Mouse (Mus musculus) embryonic facial prominence, embryonic 11.5 days (tissue): ENCODE results near the gene Pcx. TPM values are rescaled to one million over a fixed set of nuclear protein-coding genes. Genes with fewer than 3 reads are reported as not detected.

ENCODE experiments used
- ATAC-seq: fragments of 200-750 bp; cut with Nextera tagmentation; replicated peaks from 2 replicates; pipeline ENCODE4 v1.8.0; 2017; ENCODE audit warnings: low read depth; ENCODE audit not compliant: insufficient number of reproducible peaks, low FRiP score, low TSS enrichment
- DNase-seq: peaks from one replicate; pipeline ENCODE4 v3.0.0-alpha.2; 2015; ENCODE audit warnings: low spot score
- H3K27ac ChIP-seq: fragments of 300-500 bp; sonication (generic); replicated peaks from 2 replicates; pipeline ENCODE4 v1.5.1; 2014; ENCODE audit warnings: mild to moderate bottlenecking, low read depth, low read length, control low read depth
- H3K27me3 ChIP-seq: fragments of 300-500 bp; sonication (generic); 2 replicates; pipeline ENCODE4 v1.6.1; 2014; ENCODE audit warnings: mild to moderate bottlenecking, low read length, moderate library complexity, mixed read lengths; ENCODE audit not compliant: control insufficient read depth, insufficient read depth
- H3K36me3 ChIP-seq: fragments of 300-500 bp; sonication (generic); replicated peaks from 2 replicates; pipeline ENCODE4 v1.6.1; 2014; ENCODE audit warnings: low read depth, mild to moderate bottlenecking, low read length, moderate library complexity, mixed read lengths; ENCODE audit not compliant: control insufficient read depth, insufficient read depth
- H3K4me1 ChIP-seq: fragments of 300-500 bp; sonication (generic); 2 replicates; pipeline ENCODE4 v1.6.1; 2014; ENCODE audit warnings: low read length, mixed read lengths; ENCODE audit not compliant: control insufficient read depth, insufficient read depth
- H3K4me2 ChIP-seq: fragments of 300-500 bp; sonication (generic); 2 replicates; pipeline ENCODE4 v1.6.1; 2014; ENCODE audit warnings: low read depth, mild to moderate bottlenecking, control low read depth, low read length, moderate library complexity
- H3K4me3 ChIP-seq: fragments of 300-500 bp; sonication (generic); 2 replicates; pipeline ENCODE4 v1.5.1; 2014; ENCODE audit warnings: low read depth, low read length, control low read depth
- H3K9ac ChIP-seq: fragments of 300-500 bp; sonication (generic); replicated peaks from 2 replicates; pipeline ENCODE4 v1.6.1; 2014; ENCODE audit warnings: mild to moderate bottlenecking, control low read depth, low read length
- H3K9me3 ChIP-seq: fragments of 300-500 bp; sonication (generic); replicated peaks from 2 replicates; pipeline ENCODE4 v1.6.1; 2016; ENCODE audit warnings: mild to moderate bottlenecking, low read length, inconsistent platforms, mixed read lengths; ENCODE audit not compliant: control insufficient read depth
- WGBS: fragments of 180-500 bp; shearing (Covaris S2); extraction: QIAGEN DNeasy Blood & Tissue Kit; methylation state at CpG from one replicate; pipeline ENCODE4 v1.1.7; 2014; 5-methylcytosine and 5-hydroxymethylcytosine counted together
- polyA plus RNA-seq: library from polyadenylated mRNA; unstranded; fragments of >200 nt; fragmentation: Nextera tagmentation; extraction: Ambion mirVana; gene quantifications from 2 replicates; pipeline ENCODE4 v1.2.1, GENCODE M21; 2014

The Pcx gene
- polyA plus RNA-seq, 1 experiment from 2014 or later, result 15.4 TPM

DNA sequence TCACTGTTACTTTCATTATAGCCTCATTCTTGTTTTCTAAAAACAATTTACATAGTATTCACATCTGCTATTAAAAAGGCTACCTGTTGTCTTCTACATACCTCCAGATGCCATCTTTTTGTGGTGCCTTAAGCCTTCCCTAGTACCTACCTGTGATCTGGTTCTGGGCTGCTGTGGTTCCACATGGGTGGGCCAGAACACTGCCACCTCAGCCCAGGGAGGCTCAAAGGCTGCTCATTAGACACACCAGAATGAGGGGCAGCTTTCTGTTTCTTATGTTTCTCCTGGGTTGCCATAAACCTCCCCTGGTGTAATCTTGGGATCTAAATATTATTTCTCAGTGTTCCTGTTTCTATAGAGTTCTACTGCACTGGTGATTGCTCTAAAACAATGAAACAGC is 31.8 kb downstream of the Pcx start:
- no peak for DNase-seq
- Histone ChIP-seq H3K27me3 (no peaks in the 10 kb centered on the region), H3K4me2 (no peak overlapping the region), H3K27ac (no peak overlapping the region), H3K4me1 (no peaks in the 10 kb centered on the region), H3K4me3 (no peak overlapping the region), H3K36me3 (no peaks in the 10 kb centered on the region), H3K9ac (no peak overlapping the region), H3K9me3 (no peaks in the 10 kb centered on the region)
- no peak for ATAC-seq

DNA sequence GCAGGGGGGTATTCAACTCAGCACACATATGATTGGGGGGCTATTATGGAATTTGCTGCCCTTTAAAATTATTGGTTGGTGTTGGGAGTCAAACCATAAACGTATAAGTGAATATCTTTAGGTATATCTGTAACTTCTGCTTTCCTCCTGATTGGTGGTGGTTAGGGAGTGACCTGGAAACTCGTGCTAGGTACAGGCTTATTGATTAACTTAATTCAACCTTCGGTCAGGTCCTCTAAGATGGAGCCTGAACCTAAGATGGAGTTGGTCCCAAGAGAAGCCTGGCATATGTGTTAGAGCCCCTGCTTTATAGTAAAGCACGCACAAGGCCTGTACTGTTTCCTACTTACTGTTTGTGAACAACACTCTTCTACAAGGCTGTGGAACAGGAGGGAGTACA is 34.8 kb downstream of the Pcx start:
- H3K36me3 ChIP-seq, result no peaks in the 10 kb centered on the region
- H3K9me3 ChIP-seq, result no peaks in the 10 kb centered on the region
- no peak overlapping the region for H3K4me2 ChIP-seq
- H3K4me3 ChIP-seq, result no peak overlapping the region
- no peak overlapping the region for H3K9ac ChIP-seq
- no peaks in the 10 kb centered on the region for H3K4me1 ChIP-seq
- no peaks in the 10 kb centered on the region for H3K27me3 ChIP-seq
- DNase-seq, result no peak
- 82% methylated on average over 4 of the region's 4 CpGs for WGBS
- ATAC-seq, result no peak
- no peak overlapping the region for H3K27ac ChIP-seq

DNA sequence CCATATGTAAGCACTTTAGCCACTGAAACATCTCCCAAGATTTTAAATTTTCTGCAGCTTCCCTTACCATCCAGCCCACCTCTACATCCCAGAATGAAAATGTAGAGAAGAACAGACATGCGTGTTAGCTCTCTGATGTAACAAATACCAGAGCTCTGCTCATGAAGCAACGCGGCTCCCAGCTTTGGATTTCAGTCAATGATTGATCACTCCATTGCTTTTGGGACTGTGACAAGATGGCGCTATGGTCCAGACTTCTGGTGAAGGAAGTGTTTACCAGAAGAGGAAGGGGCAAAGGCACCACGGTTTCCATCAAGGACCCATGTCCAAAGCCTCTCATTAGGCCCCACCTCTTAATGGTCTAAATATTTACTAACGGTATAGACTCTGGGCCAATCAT is 35.6 kb downstream of the Pcx start:
- Histone ChIP-seq H3K9ac (no peak overlapping the region), H3K27me3 (no peaks in the 10 kb centered on the region), H3K36me3 (no peaks in the 10 kb centered on the region), H3K4me3 (no peak overlapping the region), H3K4me2 (no peak overlapping the region), H3K9me3 (no peaks in the 10 kb centered on the region), H3K27ac (no peak overlapping the region), H3K4me1 (no peaks in the 10 kb centered on the region)
- ATAC-seq (no peak), DNase-seq (no peak)
- 95% methylated on average over 6 of the region's 6 CpGs for WGBS

GRCm38 (mm10) chr19:4547801-4548200 is 37.5 kb downstream of the Pcx start:
- DNase-seq, result no peak
- 84% methylated on average over 6 of the region's 6 CpGs for WGBS

DNA sequence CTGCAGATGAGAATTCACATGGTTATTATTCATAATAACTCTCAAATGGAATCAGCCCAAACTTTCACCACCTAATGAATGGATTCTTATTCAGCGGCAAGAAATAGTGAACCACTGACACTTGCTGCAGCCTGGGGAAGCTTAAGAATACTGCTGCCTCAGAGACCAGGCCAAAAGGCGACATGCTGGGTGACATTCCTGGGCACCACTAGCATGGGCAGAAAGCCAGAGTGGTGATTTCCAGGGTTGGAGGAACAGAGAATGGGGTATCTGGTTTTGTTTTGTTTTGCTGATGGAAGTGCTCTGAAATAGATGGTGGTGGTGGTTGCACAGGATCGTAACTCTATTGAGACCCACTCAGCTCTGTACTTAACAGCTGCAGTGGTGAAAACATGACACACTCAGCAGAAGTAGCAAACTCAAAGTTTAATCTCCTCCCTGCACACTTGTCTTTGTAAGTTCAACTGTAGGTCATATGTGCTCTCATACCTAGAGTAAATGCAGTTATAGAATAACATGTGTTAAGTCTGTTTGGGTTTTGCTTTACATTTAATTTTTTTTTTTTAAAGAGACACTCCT is 38.1 kb downstream of the Pcx start:
- H3K9me3 ChIP-seq, result no peaks in the 10 kb centered on the region
- no peaks in the 10 kb centered on the region for H3K27me3 ChIP-seq
- no peaks in the 10 kb centered on the region for H3K4me1 ChIP-seq
- no peak overlapping the region for H3K4me2 ChIP-seq
- no peak overlapping the region for H3K4me3 ChIP-seq
- no peak overlapping the region for H3K27ac ChIP-seq
- H3K9ac ChIP-seq, result no peak overlapping the region
- DNase-seq (no peak), ATAC-seq (no peak)
- 85% methylated on average over 3 of the region's 3 CpGs for WGBS
- no peaks in the 10 kb centered on the region for H3K36me3 ChIP-seq

More at GRCm38 (mm10) chr19:4547801-4548200, 37.5 kb downstream of the Pcx start:
- H3K4me3 ChIP-seq, result no peak overlapping the region
- no peak overlapping the region for H3K9ac ChIP-seq
- no peaks in the 10 kb centered on the region for H3K36me3 ChIP-seq
- H3K27me3 ChIP-seq, result no peaks in the 10 kb centered on the region
- H3K4me1 ChIP-seq, result no peaks in the 10 kb centered on the region
- ATAC-seq, result no peak
- no peak overlapping the region for H3K27ac ChIP-seq
- no peaks in the 10 kb centered on the region for H3K9me3 ChIP-seq
- H3K4me2 ChIP-seq, result no peak overlapping the region

DNA sequence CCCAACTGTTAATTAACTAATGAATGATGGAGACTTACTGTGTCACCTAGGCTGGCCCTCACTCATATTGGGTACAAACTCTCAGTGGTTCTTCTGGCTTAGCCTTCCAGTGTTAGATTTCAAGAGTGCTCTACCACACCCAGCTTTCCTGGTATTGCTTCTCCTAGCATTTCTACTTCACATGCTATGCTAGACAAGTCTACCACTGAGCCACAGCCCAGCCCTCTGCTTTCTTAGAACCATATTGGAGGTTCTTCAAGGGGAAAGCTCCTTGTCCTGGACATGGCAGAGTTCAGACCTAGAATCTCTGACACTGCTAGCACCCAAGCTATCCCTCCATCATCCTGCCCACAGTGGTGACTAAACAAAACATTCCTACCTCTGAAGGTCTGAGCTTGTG is 44.0 kb downstream of the Pcx start:
- Histone ChIP-seq H3K27me3 (no peaks in the 10 kb centered on the region), H3K4me2 (no peak overlapping the region), H3K9ac (no peak overlapping the region), H3K4me1 (no peaks in the 10 kb centered on the region), H3K9me3 (no peaks in the 10 kb centered on the region), H3K36me3 (no peaks in the 10 kb centered on the region), H3K4me3 (no peak overlapping the region), H3K27ac (no peak overlapping the region)
- DNase-seq (no peak), ATAC-seq (no peak)

GRCm38 (mm10) chr19:4555086-4555485 is 44.8 kb downstream of the Pcx start:
- H3K27ac ChIP-seq, result no peak overlapping the region
- H3K27me3 ChIP-seq, result no peaks in the 10 kb centered on the region
- H3K4me3 ChIP-seq, result no peak overlapping the region
- H3K4me1 ChIP-seq, result no peaks in the 10 kb centered on the region
- 61% methylated on average over 7 of the region's 7 CpGs for WGBS
- DNase-seq (no peak), ATAC-seq (no peak)
- no peak overlapping the region for H3K9ac ChIP-seq
- no peaks in the 10 kb centered on the region for H3K9me3 ChIP-seq
- H3K36me3 ChIP-seq, result no peaks in the 10 kb centered on the region
- no peak overlapping the region for H3K4me2 ChIP-seq

- Histone ChIP-seq H3K27ac (no peak overlapping the region), H3K9ac (no peak overlapping the region), H3K27me3 (no peaks in the 10 kb centered on the region), H3K36me3 (no peaks in the 10 kb centered on the region), H3K9me3 (no peaks in the 10 kb centered on the region), H3K4me2 (no peak overlapping the region), H3K4me1 (no peaks in the 10 kb centered on the region), H3K4me3 (no peak overlapping the region)
- DNase-seq (no peak), ATAC-seq (no peak)
- WGBS, result 84% methylated on average over 2 of the region's 2 CpGs
Measured at GRCm38 (mm10) chr19:4556787-4557186, 46.5 kb downstream of the Pcx start.
